Mouse (Mus musculus) retina, postnatal 1 day (tissue): ENCODE data around the gene Mbd5.
A peak's percentile ranks its signal among the peaks of the same experiment; 100 is the strongest.

Experiments
- DNase-seq: peaks from one replicate; pipeline ENCODE4 v3.0.0-alpha.2; 2012

Mbd5 gene

DNA sequence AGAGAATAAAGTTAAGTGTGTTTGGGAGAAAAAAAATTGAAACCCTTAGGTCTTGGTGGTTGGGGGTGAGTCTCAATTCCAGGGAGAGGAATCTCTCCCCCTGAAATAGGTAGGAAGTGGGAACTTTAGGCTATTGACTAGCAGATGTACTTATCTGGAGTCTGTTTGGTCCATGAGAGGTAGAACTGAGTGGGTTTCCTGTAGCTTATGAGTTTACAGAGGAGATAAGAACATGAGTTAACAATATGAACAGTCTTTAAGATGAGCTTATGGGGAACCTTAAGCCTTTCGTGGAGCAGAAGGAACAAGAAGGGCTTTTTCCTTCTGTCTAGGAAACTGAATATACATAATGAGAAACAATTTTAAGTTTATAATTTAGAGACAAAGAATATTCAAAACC, 404.8 kb downstream of the Mbd5 start:
- DNase-seq: no peak

DNA sequence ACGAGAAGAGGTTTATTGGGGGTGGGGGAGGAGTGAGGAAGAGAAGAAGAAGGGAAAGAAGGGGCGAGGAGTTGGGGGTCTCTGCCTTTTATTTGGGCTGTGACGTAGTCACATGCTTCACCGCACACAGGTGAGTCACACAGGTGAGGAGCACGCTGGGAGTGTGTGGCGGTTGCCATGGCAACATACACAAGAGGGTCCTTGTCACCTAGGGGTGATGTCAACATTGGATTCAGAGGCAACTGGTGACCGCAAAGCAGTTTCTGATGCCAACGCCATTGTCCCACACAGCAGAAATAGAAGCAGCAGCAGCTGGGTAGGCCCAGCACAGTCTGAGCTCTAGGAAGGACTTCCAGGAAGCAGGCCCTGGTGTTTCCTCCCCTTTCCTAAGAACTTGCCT, 406.6 kb downstream of the Mbd5 start:
- no peak for DNase-seq

DNA sequence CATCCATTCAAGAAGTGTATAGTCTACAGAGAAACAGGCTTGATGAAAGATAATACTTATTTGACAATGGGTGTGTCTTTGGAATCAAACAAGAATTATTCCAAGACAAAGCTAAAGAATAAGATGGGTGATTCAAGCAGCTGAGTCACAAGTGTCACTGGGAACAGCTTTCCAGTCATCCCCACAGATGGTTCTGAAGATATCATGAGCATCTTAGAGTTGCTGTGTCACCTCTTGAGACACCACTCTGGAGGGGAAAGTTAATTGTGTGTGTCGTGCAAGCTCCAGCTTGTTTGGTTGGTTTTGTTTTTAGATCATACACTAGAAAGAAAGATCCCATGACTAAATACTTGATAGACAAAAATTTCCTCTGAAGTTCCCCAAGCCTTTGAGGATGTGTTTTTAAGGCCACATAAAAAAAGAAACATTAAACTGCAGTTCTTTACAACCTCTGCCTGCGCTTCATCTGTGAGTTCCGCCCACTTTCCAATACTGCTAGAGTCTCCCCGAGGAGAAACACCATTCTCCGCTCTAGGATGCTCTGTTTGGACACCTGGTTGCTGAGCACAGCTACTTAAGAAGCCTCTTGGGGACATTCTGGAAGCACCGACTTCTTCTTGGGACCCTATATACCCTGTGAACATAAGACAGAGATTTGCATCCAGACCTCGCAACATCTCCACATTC, 409.0 kb downstream of the Mbd5 start:
- DNase-seq: no peak

DNA sequence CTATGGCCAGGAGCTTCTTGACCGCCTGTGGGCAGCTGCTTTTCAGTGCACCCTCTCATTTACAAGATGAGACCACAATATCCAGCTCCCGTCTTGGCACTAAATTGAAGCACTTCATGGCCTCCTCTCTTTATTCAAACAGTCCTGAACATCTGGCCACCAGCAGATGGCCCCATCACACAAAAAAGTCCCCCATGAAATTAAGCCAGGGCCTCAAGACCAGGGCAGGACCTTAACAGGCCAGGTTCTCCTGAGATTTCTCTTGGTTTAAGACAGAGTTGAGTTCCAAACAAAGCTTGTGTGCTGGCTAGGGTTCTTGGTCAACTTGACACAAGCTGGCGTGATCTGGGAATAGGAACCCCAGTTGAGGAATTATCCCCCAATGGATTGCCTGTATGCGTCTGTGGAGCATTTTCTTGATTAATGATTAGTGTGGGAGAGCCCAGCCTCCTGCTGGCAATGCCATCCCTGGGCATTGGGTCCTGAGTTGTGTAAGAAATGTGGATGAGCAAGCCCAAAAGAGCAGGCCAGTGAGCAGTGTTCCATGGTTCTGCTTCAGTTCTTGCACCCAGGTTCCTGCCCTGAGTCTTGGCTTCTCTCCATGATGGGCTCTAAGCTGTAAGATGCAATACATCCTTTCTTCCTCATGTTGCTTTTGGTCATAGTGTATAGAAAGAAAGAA, 409.7 kb downstream of the Mbd5 start:
- peak; percentile 61 for DNase-seq

DNA sequence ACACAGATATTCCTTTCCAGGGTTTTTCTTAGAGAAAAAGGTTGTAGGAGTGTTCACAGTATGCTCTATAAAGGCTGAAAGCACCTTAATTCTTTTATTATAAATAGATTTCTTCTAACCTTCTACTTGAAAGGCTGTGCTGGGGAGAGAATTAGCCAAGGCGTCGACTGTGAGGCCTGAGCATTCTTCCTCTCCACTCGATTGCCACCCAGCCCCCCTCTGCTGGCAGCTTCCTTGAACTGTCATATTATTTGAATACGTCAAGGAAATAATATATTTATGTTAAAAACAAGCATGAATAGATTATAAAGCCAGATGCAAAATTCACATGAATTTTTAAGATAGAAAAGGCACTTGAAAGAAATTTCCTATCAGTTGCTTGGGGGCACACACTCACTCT, 410.4 kb downstream of the Mbd5 start:
- DNase-seq: no peak

DNA sequence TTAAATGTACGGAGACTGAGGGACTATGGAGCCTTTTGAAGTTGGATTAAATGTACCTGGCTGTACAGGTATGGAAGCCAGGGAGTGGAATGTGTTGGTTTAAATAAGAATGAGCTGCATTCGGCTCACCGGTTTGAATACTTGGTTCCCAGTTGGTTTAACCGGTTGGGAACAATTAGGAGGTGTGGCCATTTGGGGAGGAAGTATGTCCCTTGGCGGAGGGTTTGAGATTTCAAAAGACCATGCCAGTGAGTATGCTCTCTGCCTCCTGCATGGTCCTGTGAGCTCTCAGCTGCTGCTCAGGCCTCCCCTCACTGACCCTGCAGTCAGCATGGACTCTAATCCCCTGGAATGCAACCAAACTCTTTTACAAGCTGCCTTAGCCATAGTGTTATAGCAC, 415.2 kb downstream of the Mbd5 start:
- DNase-seq: no peak

DNA sequence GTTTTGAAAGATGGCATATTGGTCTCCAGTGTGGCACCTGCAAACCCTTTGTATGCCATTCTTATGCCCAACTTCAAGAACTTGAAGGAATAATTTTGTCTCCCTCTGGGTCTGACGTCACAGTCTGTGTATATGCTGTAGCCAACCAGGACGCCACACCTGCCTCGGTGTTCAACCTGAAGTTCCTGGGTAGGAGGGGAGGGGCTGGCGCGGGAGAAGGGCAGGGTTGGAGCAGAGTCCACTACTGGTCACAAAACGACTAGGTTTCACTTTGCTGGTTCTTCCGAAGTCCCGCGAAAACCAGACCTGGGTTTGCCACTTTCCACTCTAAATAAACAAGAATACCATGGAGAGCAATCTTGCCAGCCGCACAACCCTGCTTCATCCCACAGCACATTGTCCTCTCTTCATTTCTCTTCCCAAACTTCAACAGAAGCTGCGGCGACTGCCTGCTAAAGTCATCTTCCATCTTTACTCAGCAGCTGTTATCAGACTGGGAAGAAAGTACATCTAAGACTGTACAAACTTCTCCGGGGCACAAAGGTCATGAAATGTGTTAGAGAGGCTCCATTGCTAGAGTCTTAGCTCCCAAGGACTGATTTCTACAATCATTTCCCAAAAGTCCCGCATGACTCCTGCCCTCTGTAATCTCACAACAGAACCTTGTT, 417.7 kb downstream of the Mbd5 start:
- no peak for DNase-seq

DNA sequence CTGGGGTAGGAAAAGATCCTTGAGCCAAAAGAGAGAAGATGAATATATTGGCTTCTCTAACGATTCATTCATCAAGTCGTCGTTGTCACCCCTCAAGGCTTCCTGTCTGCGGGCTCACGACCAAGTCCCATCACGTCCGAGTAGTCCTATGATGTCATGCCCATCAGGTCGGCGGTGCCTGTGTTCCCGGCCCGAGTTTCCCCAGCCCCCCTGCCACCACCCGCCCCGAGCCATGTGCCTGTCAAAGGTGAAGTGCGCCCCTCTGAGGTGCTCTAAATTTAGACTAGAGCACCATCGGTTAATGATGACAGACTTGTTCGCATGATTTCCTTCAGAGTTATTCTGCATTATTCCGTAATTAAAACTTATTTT, 418.2 kb downstream of the Mbd5 start:
- no peak for DNase-seq

DNA sequence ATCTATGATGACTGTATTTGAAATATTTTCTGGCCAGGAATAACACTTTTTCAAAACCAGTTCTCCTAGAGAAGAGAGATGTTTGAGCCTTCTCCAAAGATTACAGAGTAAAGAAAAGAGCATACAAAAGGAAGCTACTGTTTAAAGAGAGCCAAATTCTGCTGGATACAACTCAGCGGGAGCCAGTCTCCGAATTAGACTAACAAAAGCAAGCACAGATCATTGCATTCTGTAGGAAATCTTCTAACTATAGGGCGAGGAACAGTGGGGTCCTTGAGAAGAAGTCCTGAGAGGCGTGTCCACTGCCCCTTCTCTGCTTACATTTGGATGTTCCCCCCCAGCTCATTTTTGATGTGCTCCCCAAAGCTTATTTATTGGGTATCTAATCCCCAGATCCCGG, 422.3 kb downstream of the Mbd5 start:
- no peak for DNase-seq

DNA sequence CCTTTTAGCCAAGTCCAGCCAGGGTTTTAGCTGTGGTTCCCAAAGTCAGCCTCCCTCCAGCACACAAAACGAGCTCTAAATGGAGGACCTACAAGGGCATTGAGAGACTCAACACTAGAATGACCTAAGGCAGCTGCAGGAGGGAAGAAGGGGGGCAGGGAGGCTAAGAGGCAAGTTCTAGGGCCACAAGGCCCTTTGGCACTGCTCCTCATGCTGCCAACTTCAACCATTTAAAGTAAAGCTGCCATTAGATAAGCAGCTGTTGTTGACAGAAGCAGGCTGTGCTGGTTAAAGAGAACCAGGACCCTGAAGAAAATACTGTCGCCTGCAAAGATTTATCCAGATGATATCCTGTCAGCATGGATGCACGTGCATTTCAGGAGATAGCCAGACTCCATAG, 423.3 kb downstream of the Mbd5 start:
- DNase-seq: no peak
